Mouse (Mus musculus): ENCODE measurements around the gene Chit1.

Chit1 gene

GRCm38 (mm10) chr1:134079477-134080163 lies 31.4 kb upstream of the Chit1 start:
- peak; percentile 66 for DNase-seq

DNA sequence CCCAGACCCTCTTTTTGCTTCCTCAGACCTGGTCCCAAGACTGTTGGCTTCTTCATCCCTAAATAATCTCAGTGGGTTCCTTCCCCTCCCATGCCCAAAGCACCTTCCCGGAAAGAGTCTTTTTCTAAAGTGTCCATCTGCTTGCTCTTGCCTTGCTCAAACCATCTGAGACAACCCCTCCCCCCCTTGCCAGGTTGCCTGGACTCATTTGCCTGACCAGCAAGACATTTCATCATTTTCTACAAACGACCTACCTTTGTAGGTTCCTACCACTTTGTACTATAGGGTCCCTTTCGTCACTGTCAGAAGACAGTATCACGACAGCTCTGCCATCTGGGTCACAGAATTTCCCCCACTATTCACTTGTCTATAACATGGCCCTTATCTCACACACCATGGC lies 30.6 kb upstream of the Chit1 start:
- no peak for DNase-seq

DNA sequence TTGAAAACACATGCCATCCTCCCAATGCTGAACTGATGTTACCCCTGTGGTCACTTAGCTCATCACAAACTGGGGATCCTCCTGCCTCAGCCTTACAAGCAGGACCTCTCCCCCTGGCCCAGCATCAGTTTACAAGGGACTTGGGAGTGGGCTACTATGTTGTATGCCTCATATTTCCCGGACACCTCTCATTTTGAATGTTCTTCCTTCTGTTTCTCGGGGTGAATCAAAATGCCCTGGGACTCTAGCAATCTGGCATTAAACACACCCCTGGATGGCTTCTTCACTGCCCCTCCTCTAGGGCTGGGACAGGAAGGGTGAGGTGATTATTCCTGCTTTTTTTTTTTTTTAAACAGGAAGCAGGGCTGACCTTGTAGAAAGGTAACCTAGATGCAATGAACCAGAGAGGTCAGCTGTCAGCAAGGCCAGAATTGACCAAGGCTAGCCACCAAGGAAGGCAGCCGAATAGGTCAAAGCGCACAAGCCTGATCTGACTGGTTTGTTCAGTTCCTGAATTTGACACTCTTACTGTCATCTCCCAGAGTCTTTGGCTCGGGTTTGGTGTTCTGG lies 30.1 kb upstream of the Chit1 start:
- no peak for DNase-seq

DNA sequence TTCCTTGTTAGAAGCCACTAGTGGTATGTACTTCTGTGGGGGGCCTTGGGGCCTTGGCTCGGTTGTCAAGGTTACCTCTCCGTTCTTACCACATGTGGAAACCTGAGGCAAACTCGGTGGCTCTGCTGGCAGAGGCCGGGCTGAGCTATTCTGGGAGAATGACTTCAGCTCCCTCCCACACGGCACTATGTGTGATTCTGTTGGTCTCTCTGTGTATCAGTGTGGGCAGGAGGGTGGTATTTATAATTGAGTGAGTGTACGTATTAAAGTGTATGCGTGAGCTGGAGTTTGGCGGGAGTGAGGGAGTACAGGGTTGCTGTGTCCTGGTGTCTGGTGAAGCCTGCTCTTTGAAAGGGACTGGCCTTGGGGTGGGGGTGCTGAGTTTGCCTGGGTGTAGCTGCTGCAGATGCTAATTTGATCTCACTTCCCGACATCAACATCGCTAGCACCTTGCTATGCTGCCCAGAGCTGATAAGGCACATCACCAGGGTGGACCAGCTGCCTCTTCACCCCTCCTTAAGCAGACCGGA lies 28.0 kb upstream of the Chit1 start:
- no peak for DNase-seq

DNA sequence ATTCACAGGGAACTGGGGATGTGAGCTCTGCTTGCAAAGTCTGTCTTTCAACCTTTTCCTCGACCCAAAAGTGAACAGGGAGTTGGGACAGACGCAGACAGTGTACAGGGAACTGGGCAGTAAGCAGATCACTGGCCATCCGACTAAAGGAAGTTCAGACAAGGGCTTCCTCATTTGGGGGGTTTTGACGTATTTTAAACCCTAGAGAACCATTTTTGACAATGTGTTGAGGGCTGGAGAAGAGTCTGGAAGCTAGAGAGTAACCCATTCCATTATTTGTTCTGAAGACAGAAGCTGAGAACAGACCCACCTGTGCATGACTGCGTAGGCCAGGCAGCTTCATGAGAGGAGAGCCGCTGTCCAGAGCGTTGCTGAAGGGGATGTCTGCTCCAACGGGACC lies 27.4 kb upstream of the Chit1 start:
- no peak for DNase-seq

- DNase-seq, result no peak
Observed at GRCm38 (mm10) chr1:134084128-134084527, 26.9 kb upstream of the Chit1 start.

GRCm38 (mm10) chr1:134086017-134086416 lies 25.0 kb upstream of the Chit1 start:
- no peak for DNase-seq

DNA sequence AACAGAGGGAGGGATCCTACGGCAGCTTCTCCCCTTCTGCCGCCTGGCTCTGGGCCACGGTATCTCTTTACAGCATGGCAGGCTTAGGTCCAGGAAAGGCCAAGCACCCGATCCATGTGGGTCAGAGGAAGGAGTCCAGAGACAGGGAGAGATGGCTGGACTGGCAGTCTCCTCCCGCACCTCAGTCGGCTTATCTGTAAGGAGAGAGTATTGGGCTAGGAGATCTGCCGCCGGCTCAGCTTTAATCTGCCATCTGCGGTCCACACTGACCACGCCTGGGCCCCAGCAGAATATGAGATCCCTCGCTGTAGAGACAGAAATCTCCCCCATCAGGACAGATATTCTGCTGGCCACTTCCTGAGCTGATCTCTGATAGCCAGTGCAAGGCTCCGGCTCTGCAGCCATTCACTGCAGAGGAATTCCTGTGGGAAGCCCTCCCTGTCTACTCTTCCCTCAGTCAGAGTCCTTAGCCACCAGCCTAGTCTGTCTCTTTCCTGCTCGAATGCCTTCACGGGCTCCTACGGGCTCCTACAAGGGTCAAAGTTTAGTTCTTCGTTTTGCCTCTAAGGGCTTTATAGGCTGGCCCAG lies 24.1 kb upstream of the Chit1 start:
- no peak for DNase-seq

DNA sequence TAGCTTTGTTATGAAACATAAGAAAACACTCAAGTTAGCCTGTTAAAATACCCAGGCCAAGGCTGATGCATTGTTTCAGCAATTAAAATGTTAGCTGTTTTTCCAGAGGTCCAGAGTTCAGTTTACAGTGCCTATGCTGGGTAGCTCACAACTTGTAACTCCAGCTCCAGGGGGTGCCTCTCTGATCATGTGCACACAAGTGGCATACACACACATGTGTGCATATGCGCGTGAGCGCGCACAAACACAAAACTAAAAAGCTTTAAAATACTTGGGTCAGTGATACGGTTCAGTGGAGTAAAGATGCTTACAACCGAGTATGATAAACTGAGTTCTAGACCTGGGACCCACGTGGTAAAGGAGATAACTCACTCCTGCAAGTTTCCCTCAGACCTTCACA lies 22.0 kb upstream of the Chit1 start:
- DNase-seq, result no peak

DNA sequence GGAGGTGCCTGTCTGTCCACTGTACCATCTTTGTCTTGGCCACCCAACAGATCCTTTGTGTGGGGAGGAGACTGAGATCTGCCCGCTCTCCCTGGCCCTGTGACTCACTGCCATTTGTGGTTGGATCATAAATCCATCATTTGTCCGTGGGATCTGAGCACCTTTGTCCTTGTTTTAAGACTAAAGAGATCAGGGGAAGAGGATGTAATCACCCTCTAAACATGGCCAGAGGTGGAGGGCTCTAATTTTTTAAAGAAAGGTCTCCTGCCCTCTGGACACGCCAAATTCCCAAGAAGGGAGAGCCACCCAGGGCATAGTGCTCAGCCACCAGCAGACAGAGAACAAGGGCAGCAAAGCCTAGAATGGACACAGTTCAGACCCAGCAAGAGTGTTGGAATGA lies 19.2 kb upstream of the Chit1 start:
- DNase-seq, result no peak

DNA sequence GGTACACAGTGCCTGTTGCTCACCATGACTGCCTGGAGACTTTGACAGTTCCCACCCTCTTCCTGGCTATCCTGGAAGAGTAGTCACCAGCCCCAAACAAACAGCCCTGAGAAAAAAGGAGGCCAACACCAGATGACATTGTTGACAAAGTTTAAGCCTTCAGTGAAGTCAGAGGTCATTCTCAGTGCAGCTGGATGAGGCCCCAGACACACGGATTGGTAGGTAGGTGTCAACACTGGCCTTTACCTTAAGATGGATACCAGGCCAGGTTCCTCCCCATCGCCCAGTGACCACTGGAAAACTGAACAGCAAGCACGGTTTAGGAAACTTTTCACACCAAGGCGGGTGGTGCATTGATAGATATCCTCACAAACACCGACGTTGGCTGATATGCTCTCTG lies 18.7 kb upstream of the Chit1 start:
- no peak for DNase-seq

DNA sequence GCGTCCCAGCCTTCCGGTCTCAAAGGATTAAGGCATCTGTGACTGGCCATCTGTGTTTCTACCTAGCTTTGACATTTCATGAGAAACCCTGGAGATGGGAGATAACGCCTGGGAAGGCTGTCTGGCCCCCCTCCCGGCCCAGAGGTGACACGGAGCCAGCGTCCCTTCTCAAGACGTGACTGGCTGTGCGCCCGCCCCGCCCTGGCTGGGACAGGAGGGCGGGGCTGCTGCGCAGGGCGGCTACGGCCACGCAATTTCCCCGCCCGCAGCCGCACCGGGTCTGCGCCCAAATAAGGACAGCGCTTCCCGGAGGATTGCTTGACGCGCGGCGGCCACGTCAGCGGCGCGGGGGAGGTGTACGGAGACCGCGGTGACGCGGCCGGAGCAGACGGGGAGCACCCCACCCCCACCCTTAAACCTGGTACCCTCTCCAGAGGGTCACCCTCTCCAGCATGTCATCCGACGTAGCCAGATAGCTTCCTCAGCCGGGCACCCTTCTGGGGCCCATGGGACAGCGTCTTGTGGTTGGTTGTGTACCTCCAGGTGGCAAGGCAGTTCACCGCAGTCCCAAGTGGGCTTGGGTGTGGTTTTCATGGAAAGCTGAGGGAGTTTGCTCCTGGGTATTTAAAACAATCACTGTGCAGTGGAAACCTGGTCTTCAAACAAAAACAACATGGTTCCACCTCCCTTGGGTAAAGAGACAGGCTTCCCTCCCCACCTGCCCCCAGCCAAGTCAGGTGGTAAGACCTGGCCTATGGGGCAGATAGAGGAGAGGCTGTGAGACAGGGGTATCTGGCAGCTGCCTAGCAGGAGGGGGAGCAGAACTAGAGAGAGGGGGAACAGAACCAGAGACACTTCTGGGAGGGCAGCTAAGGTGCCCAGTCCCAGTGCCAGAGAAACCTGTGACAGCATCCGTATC lies 17.9 kb upstream of the Chit1 start:
- peak; percentile 87 for DNase-seq

DNA sequence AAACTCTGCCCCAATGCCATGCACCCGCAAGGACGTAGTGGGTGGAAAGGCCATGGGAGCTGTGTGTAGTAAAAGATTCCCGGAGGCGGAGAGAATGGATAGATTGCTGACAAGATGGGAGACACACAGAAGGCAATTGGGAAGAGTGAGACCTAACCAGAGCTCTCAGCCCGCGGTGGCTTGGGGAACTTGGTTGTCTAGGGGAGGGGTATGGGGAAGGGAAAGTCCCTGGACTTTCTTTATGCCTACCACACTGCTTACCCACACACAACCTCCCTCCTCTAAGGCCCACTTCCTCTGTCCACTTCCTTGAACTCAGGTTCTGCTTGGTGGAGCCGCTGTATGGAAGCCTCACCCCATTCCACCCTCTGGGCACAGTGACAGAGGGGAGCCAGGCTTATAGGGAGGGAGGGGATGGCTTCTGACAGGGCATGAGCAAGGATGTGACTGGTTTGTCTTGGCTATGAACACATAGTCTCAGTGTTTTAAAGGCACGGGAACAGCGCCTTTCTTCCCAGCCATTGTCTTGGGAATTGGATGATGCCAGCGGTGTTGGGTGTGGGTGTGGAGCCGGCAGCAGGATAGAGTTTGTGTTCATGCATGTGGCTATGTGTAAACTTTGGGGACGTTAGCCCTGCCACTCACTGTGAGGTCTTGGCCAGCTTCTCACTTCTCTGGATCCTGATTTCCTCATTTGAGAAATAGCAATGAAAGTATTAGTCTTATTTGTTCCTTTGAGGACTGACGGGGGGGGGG lies 17.1 kb upstream of the Chit1 start:
- DNase-seq, result no peak

GRCm38 (mm10) chr1:134095033-134095612 lies 15.9 kb upstream of the Chit1 start:
- no peak for DNase-seq

- DNase-seq, result no peak
Observed at GRCm38 (mm10) chr1:134095721-134096120, 15.3 kb upstream of the Chit1 start.

GRCm38 (mm10) chr1:134096264-134096934 lies 14.6 kb upstream of the Chit1 start:
- DNase-seq, result no peak

DNA sequence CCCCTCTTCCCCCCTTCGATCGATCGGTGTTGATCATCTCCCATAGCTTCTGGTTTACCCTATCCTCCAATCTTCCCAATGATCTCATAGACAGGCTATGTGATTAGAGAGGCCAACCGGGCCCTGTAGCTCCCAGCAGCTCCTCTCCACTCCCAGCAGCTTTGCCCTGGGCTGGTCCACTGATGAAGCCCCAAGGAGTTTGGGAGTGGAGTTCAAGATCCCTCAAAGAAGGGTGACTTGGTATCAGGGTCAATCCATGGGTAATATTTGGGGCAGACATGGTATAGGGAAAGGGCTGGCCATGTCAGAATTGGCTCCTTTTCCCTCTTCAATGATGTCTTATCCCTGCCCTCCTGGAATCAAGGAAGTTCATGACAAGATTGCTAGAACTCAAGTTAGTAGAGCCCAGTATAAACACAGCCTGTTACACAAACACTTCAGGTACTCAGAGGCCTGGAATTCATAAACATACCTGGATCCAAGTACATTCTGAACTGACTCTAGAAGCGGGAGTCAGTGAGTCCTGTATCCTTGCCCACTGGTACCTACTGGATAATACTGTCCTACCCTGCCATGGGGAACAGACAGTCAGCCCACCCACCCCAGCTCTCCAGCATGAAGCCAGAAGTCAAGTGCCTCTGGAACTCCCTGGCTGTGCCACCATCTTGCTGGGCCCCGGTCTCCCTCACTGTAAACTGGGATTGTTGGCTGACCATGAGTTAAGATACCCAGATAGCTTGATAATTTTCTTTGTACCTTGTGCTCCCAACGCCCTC lies 13.8 kb upstream of the Chit1 start:
- no peak for DNase-seq

- DNase-seq, result no peak
Observed at GRCm38 (mm10) chr1:134097956-134098725, 12.9 kb upstream of the Chit1 start.

DNA sequence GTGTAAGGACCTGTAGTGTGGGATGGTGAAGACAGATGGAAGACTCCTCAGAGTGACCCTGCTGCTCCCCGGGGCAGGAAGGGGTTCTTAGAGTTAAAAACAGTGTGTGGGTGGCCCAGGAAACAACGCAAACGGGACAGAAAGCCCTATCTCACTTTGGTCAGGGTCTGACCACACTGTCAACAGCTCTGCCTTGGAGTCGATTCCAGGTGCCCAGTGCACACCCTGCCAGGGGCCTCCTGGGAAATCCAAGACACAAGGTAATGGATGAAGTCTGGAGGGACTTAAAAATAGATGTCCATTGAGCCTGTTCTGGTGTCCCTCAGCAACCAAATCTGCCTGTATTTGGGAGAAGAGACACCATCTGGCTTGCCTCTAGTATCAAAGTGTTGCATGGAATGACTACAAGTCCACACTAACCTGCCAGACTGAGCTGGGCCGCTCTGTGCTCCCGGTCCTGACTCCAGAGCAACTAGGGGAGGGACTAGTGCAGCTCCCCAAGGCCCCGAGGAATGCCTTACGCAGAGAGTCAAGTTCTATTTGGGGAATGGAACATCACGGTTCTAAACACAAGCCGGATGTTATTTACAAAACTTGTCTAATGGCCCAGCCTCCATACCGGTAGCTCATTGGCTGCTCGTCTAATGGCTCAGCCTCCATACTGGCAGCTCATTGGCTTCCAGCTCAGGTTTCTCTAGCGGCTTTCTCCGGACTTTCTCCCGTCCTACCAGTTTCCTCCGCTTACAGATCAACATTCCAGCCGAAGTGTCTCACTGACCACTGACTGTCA lies 12.1 kb upstream of the Chit1 start:
- DNase-seq, result peak; percentile 51
